Mouse (Mus musculus): ENCODE results near the gene Dab2ip. TPM values are rescaled to one million over a fixed set of nuclear protein-coding genes. Genes with fewer than 3 reads are reported as not detected.
A peak's percentile ranks its signal among the peaks of the same experiment; 100 is the strongest.

The Dab2ip gene
- total and polyA plus RNA-seq, 3 experiments, result 4.9 to 15.6 (median 7.8) TPM

DNA sequence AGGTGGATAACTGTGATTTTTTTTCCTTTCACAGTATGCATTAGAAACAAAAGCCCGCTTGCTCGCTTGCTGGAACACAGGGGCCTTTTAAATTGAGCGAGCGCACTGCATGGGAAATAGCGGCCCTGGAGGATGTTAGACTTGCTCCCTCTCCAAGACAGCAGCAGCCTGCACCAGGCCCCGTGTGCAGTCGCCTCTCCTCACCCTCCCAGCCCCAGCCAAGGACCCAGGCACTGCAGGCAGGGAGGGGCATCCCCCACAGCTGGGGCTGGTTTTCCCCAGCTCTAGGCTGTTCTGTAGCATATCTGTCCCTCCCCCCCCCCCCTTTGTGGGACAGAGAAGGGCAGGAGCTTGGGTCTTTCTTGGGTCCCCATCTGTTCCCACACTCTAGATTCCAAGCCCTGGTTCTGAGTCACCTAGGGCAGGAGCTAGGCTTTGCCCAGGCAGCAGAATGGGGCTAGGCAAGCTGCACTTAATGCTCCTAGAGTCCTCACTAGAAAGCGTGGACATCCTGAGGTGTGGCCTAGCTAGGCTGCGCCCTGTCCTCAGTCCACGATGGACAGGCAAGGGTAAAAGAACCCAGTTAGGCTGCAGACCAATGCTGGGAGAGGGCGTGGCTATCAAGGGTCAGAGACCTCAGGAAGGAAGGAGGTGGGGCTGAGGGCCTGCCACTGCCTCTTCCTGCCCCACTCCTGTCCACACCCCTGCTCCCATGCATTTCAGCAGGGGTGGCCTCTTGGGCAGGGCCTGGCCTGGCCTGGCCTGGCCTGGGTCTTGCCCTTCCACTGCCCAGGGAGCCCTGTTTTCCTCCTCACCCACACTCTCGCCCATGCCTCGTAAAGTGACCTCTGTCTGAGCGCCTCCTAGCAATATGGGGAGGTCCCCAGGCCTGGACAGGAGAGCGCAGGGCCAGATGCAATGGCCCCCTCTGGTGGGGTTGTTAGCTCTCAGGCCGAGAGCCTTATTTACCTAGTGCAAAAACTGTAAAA, 171.3 kb downstream of the Dab2ip start (continued):
- no peak for TF ChIP-seq NELFE (IDR thresholded peaks at IDR 0.05; ENCODE audit: low read depth, low read length)

DNA sequence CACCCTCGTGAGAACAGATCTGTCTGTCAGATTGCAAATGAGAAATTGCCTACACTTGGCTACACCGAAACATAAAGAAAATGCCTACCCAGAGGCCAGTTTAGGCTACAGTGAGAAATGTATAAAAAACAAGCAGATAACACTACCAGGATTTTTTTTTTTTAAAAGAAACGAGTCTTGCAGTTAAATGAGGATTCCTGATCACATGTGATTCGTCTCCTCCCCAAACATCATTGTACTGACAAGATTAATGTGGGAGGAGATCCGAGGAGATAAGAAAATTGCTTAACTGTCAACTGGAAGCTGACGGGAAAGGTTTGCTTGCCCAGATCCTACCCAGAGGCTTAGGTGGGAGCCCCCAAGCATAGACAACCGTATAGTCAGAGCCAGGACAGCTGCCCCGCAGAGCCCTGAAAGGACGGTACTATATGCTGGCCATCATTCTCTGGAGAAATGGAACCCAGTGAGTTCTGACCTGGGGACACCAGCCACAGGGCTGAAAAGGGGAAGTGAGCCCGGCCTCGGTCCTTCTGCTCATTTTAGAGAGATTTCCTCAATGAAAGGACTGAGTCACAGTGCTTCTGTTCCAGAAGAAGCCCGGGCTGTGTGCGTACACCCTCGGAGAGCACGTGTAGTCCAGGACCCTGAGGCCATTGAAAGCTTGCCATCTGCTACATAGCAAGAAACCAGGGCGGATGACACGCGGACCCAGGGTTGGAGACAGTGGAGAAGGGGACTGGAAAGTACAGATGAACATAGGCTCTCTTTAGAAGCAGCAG, 173.8 kb downstream of the Dab2ip start:
- Histone ChIP-seq H3K27me3 (replicated peaks) (no peaks in the 10 kb centered on the region), H3K36me3 (replicated peaks in 1 of 2; ENCODE audit: control insufficient read depth in 1 of 2, insufficient read depth in 1 of 2, low read length in 1 of 2) (peaks cover 14 to 22% of the 10 kb centered on the region in 2 experiments), H3K4me1 (ENCODE audit: control insufficient read depth in 1 of 2, insufficient read depth in 2 of 2) (peaks cover 32 to 89% of the 10 kb centered on the region in 2 experiments), H3K27ac (ENCODE audit: insufficient read depth, low read depth) (peak overlapping the region; percentile 67), H3K79me2 (replicated peaks; ENCODE audit: control insufficient read depth, extremely low read depth, insufficient read depth, poor library complexity, severe bottlenecking) (no peaks in the 10 kb centered on the region), H3K4me2 (ENCODE audit: insufficient read depth, low read depth, poor library complexity, severe bottlenecking) (peak overlapping the region; percentile 18), H3K4me3 (replicated peaks in 1 of 3; ENCODE audit: low read depth in 2 of 3, low read length in 2 of 3, poor library complexity in 1 of 3) (no peak overlapping the region), H3K9me3 (replicated peaks; ENCODE audit: low read length) (peaks cover 6% of the 10 kb centered on the region), H3K9ac (ENCODE audit: insufficient read depth, low read depth) (no peak overlapping the region)
- peak; percentile 83 for DNase-seq (ENCODE audit: extremely low read depth)
- in situ Hi-C loops (cut with MboI; ENCODE audit: low pct_ligation_motif_present, low pct_unique_long_range_greater_than_20kb, low sequenced_read_pairs), result loop anchor here (5.0 to 10.0 kb wide), 3 partner anchors 80 to 187 kb away; no protein-coding TSS in a partner anchor
- dilution Hi-C loops (cut with MboI; ENCODE audit: extremely low pct_ligation_motif_present, extremely low pct_unique_long_range_greater_than_20kb, low sequenced_read_pairs), result no loop called here
- TF ChIP-seq ZNF384 (IDR thresholded peaks at IDR 0.05; ENCODE audit: low read depth, low read length), result no peak
- TF ChIP-seq ZC3H11A (IDR thresholded peaks at IDR 0.05; ENCODE audit: low read depth, low read length), result no peak
- TF ChIP-seq MXI1 (IDR thresholded peaks at IDR 0.05; ENCODE audit: low read depth, low read length), result peak; percentile 79; the same call in 1 of the 2 replicates
- no peak for TF ChIP-seq USF1 (IDR thresholded peaks at IDR 0.05; ENCODE audit: low read depth, low read length)
- TF ChIP-seq TBP (conservative IDR thresholded peaks at IDR 0.05; ENCODE audit: low read depth, low read length), result 0 out of 2 replicates have a peak, but pooled peaks have one; percentile 44
- TF ChIP-seq IRF4 (IDR thresholded peaks at IDR 0.05; ENCODE audit: low read depth, low read length), result peak; percentile 94
- TF ChIP-seq RAD21 (IDR thresholded peaks at IDR 0.05; ENCODE audit: low read depth, low read length), result no peak; the same call in 1 of the 2 replicates
- no peak for TF ChIP-seq MAZ (IDR thresholded peaks at IDR 0.05; ENCODE audit: low read depth, low read length)
- TF ChIP-seq SMC3 (IDR thresholded peaks at IDR 0.05; ENCODE audit: low read depth, low read length), result peak; percentile 10; the same call in 1 of the 2 replicates
- peak; percentile 60 for TF ChIP-seq ETS1 (conservative IDR thresholded peaks at IDR 0.05; ENCODE audit: low read depth, low read length)
- TF ChIP-seq PAX5 (IDR thresholded peaks at IDR 0.05; ENCODE audit: low read length), result no peak
- TF ChIP-seq RCOR1 (conservative IDR thresholded peaks at IDR 0.05; ENCODE audit: low read depth, low read length), result no peak; the same call in 1 of the 2 replicates
- TF ChIP-seq ZKSCAN1 (IDR thresholded peaks at IDR 0.05; ENCODE audit: borderline replicate concordance, low read depth, low read length), result no peak
- TF ChIP-seq KAT2A (IDR thresholded peaks at IDR 0.05; ENCODE audit: insufficient replicate concordance, low read length), result no peak
- 0 out of 2 replicates have a peak, but pooled peaks have one; percentile 27 for TF ChIP-seq JUND (conservative IDR thresholded peaks at IDR 0.05; ENCODE audit: low read depth, low read length)
- TF ChIP-seq CHD2 (IDR thresholded peaks at IDR 0.05; ENCODE audit: low read length), result no peak
- TF ChIP-seq CTCF (conservative IDR thresholded peaks at IDR 0.05 in 1 of 2, IDR thresholded peaks at IDR 0.05 in 1 of 2; ENCODE audit: low read depth in 2 of 2, low read length in 2 of 2), result no peak
- TF ChIP-seq GABPA (IDR thresholded peaks at IDR 0.05; ENCODE audit: insufficient replicate concordance, low read depth, low read length), result no peak
- TF ChIP-seq CHD1 (IDR thresholded peaks at IDR 0.05; ENCODE audit: low read depth, low read length), result no peak
- TF ChIP-seq JUN (IDR thresholded peaks at IDR 0.05; ENCODE audit: insufficient read depth, low read depth, low read length), result no peak
- no peak; the same call in 1 of the 2 replicates for TF ChIP-seq MEF2A (IDR thresholded peaks at IDR 0.05; ENCODE audit: borderline replicate concordance, low read depth, low read length)
- TF ChIP-seq HCFC1 (IDR thresholded peaks at IDR 0.05; ENCODE audit: low read depth, low read length), result no peak
- TF ChIP-seq SIN3A (IDR thresholded peaks at IDR 0.05; ENCODE audit: low read length), result peak; percentile 77
- TF ChIP-seq MAX (IDR thresholded peaks at IDR 0.05; ENCODE audit: low read length), result peak; percentile 96
- peak; percentile 96 for TF ChIP-seq MYC (IDR thresholded peaks at IDR 0.05; ENCODE audit: low read depth, low read length)
- no peak for TF ChIP-seq NELFE (IDR thresholded peaks at IDR 0.05; ENCODE audit: low read depth, low read length)
- 0 out of 2 replicates have a peak, but pooled peaks have one; percentile 44 for TF ChIP-seq UBTF (IDR thresholded peaks at IDR 0.05; ENCODE audit: low read depth, low read length)
- peak; percentile 48; the same call in 1 of the 2 replicates for TF ChIP-seq TCF12 (IDR thresholded peaks at IDR 0.05; ENCODE audit: low read depth, low read length)
- no peak for TF ChIP-seq ZMIZ1 (IDR thresholded peaks at IDR 0.05; ENCODE audit: low read depth, low read length)
- TF ChIP-seq BHLHE40 (IDR thresholded peaks at IDR 0.05; ENCODE audit: low read depth, low read length), result peak; percentile 91
- TF ChIP-seq MAFK (IDR thresholded peaks at IDR 0.05; ENCODE audit: insufficient replicate concordance, low read length), result no peak
- no peak for TF ChIP-seq USF2 (conservative IDR thresholded peaks at IDR 0.05; ENCODE audit: low read depth, low read length)
- peak; percentile 36; the same call in 1 of the 2 replicates for TF ChIP-seq POLR2A (IDR thresholded peaks at IDR 0.05; ENCODE audit: low read depth, low read length)
